Mouse (Mus musculus): ENCODE measurements around the gene Baiap2l1. TPM values are rescaled to one million over a fixed set of nuclear protein-coding genes. Genes with fewer than 3 reads are reported as not detected.

The Baiap2l1 gene
- polyA plus RNA-seq, 1 experiment from 2014 or later: 19.3 TPM

DNA sequence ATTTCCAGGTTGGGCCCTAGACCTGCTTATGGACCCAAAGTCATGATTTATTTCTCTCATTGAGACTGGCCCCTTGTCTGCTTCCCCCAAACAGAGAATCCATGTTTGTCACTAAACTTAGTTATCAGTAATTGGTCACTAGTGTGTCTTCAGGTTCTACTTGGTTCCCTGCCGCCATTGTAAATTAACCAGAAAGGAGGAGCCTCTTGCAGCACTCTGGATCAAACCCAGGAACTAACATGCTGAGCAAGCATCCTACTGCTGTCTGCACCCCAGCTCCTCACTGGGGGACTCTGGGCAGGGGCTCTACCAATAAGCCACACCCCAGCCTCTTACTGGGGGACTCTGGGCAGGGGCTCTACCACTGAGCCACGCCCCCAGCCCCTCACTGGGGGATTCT is 112.3 kb downstream of the Baiap2l1 start:
- Histone ChIP-seq H3K9ac (ENCODE audit: low read length) (no peak overlapping the region), H3K4me2 (ENCODE audit: low read depth, low read length) (no peak overlapping the region), H3K9me3 (replicated peaks; ENCODE audit: control insufficient read depth, low read length) (no peaks in the 10 kb centered on the region), H3K36me3 (ENCODE audit: control insufficient read depth, insufficient read depth, low read length) (no peaks in the 10 kb centered on the region), H3K4me1 (ENCODE audit: control insufficient read depth, insufficient read depth, low read length) (peaks cover 8% of the 10 kb centered on the region; the same call in 1 of the 2 replicates), H3K27me3 (ENCODE audit: control insufficient read depth, insufficient read depth, low read length) (no peaks in the 10 kb centered on the region), H3K27ac (ENCODE audit: low read length) (no peak overlapping the region), H3K4me3 (replicated peaks; ENCODE audit: low read length) (no peak overlapping the region)
- WGBS: 77% methylated on average over 2 of the region's 2 CpGs
- ATAC-seq (ENCODE audit: insufficient read depth, low FRiP score): no peak

DNA sequence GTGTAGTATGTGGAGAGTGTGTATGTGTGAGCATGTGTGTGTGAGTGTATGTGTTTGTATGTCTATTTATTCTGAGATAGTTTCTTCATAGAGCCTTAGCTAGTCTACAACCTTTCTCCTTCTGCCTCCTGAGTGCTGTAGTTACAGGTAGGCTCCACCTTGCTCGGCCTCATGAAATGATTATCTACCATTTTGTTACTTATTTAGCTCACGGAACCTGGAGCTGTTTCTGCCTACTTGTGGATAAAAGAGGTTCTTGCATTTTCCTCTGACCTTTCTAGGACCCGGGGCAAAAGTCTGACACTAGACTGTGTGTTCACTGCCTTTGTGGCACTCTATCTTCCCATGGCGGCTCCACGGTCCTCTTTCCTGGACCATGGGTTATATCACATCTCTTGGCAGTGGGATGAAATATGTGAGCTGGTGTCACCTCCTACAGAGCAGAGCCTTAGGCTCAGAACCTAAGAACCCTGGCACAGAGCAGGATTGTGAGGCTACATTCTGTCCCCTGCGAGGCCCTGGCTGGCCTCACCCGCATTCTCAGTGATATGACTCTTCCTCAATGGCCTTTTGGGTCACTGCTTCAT is 113.9 kb downstream of the Baiap2l1 start, which contains the start of gene Bri3:
Gene Bri3 (plus strand): TSS at position 537 of the 587 bp plus-strand sequence.
- no peak within 1 kb of the TSS for H3K4me3 ChIP-seq (replicated peaks; ENCODE audit: low read length)
- no peaks in the 10 kb centered on the region for H3K27me3 ChIP-seq (ENCODE audit: control insufficient read depth, insufficient read depth, low read length)
- 89% methylated on average over 7 of the region's 7 CpGs for WGBS
- no peak for ATAC-seq (ENCODE audit: insufficient read depth, low FRiP score)
- H3K4me1 ChIP-seq (ENCODE audit: control insufficient read depth, insufficient read depth, low read length): peaks cover 8% of the 10 kb centered on the region; the same call in 1 of the 2 replicates
- H3K27ac ChIP-seq (ENCODE audit: low read length): no peak within 1 kb of the TSS
- H3K36me3 ChIP-seq (ENCODE audit: control insufficient read depth, insufficient read depth, low read length): no peaks in the 10 kb centered on the region
- no peak within 1 kb of the TSS for H3K4me2 ChIP-seq (ENCODE audit: low read depth, low read length)
- H3K9me3 ChIP-seq (replicated peaks; ENCODE audit: control insufficient read depth, low read length): no peaks in the 10 kb centered on the region
- no peak within 1 kb of the TSS for H3K9ac ChIP-seq (ENCODE audit: low read length)

DNA sequence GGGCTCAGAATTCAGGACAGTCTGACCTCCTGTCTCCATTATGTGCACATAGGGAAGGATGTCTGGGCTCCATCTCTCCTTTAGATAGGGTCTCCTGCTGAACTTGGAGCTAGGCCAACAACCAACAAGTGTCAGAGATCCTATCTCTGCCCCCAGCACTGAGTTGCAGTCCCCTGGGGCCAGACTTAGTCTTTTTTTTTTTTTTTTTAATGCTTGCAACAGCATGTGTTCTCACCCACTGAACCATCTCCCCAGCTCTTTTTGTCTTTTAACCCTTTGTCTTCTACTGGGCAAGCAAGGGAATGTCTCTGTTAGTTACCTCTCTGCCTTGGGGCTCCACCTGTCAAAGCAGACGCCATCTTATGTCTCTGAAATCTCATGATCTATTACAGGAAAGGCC is 118.9 kb downstream of the Baiap2l1 start:
- Histone ChIP-seq H3K4me2 (ENCODE audit: low read depth, low read length) (no peak overlapping the region), H3K9ac (ENCODE audit: low read length) (no peak overlapping the region), H3K36me3 (ENCODE audit: control insufficient read depth, insufficient read depth, low read length) (no peaks in the 10 kb centered on the region), H3K9me3 (replicated peaks; ENCODE audit: control insufficient read depth, low read length) (0 out of 2 replicates have a peak, but pooled peaks cover 3% of the 10 kb centered on the region), H3K4me3 (replicated peaks; ENCODE audit: low read length) (no peak overlapping the region), H3K27me3 (ENCODE audit: control insufficient read depth, insufficient read depth, low read length) (no peaks in the 10 kb centered on the region), H3K4me1 (ENCODE audit: control insufficient read depth, insufficient read depth, low read length) (no peaks in the 10 kb centered on the region), H3K27ac (ENCODE audit: low read length) (no peak overlapping the region)
- no peak for ATAC-seq (ENCODE audit: insufficient read depth, low FRiP score)
- WGBS: 84% methylated on average over 1 of the region's 1 CpGs

DNA sequence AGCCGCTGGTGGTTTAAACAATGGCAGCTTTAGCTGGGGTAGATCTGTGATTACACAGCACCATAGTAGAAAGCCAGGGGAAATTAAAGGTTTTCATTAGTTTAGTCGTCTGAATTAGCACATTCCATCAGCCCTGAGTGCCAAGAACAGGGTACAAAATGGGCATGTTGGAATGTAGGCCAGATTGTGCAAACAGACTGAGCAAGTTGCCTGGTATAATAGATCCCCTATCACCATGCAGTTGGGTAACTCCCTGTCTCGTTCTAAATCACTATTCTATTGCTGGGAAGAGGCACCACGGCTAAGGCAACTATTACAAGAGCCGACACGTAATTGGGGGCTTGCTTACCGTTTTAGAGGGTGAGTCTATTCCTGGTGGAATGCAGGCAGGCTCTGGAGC is 123.2 kb downstream of the Baiap2l1 start:
- Histone ChIP-seq H3K27me3 (ENCODE audit: control insufficient read depth, insufficient read depth, low read length) (no peaks in the 10 kb centered on the region), H3K4me1 (ENCODE audit: control insufficient read depth, insufficient read depth, low read length) (no peaks in the 10 kb centered on the region), H3K4me2 (ENCODE audit: low read depth, low read length) (no peak overlapping the region), H3K4me3 (replicated peaks; ENCODE audit: low read length) (no peak overlapping the region), H3K9me3 (replicated peaks; ENCODE audit: control insufficient read depth, low read length) (0 out of 2 replicates have a peak, but pooled peaks cover 3% of the 10 kb centered on the region), H3K27ac (ENCODE audit: low read length) (no peak overlapping the region), H3K9ac (ENCODE audit: low read length) (no peak overlapping the region), H3K36me3 (ENCODE audit: control insufficient read depth, insufficient read depth, low read length) (no peaks in the 10 kb centered on the region)
- WGBS: 79% methylated on average over 7 of the region's 7 CpGs
- ATAC-seq (ENCODE audit: insufficient read depth, low FRiP score): no peak

DNA sequence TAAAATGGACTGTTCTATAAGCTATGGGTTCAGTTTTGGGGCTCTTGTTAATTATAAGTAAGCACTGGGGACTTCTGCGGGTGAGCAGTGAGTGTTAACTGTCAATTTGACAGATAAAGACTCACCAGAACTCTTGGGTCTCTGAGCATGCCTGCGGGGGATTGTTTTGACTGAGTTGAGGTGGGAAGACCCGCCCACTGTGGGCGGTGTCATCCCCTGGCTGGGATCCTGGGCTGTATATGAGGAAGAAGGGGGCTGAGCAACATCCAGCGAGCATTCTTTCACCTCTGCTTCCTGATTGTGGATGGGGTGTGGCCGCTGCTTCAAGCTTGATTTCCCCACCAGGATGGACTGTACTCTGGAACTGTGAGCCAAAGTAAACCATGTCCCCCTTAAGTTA is 123.7 kb downstream of the Baiap2l1 start:
- no peak for ATAC-seq (ENCODE audit: insufficient read depth, low FRiP score)
- Histone ChIP-seq H3K27ac (ENCODE audit: low read length) (no peak overlapping the region), H3K9me3 (replicated peaks; ENCODE audit: control insufficient read depth, low read length) (0 out of 2 replicates have a peak, but pooled peaks cover 3% of the 10 kb centered on the region), H3K9ac (ENCODE audit: low read length) (no peak overlapping the region), H3K27me3 (ENCODE audit: control insufficient read depth, insufficient read depth, low read length) (no peaks in the 10 kb centered on the region), H3K4me2 (ENCODE audit: low read depth, low read length) (no peak overlapping the region), H3K4me3 (replicated peaks; ENCODE audit: low read length) (no peak overlapping the region), H3K36me3 (ENCODE audit: control insufficient read depth, insufficient read depth, low read length) (no peaks in the 10 kb centered on the region), H3K4me1 (ENCODE audit: control insufficient read depth, insufficient read depth, low read length) (no peaks in the 10 kb centered on the region)
- 70% methylated on average over 6 of the region's 6 CpGs for WGBS

DNA sequence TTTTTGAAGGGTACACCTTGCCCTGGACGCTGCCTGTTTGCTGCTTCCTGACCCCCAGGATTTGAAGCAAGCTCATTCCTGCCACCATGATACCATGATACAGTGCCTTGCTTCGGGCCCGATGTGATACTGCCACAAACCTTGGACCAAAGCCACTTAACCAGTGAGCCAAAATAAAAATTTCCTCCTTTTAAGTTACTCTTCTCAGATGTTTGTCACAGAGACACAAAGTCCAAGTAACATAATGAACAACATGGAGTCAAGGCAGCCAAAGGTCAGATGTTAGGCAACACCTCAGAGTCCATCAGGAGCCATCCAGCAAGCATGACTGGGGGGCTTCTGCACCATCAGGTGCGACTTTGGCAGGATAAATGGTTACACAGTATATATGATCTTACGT is 125.4 kb downstream of the Baiap2l1 start:
- no peaks in the 10 kb centered on the region for H3K4me1 ChIP-seq (ENCODE audit: control insufficient read depth, insufficient read depth, low read length)
- 0 out of 2 replicates have a peak, but pooled peaks cover 3% of the 10 kb centered on the region for H3K9me3 ChIP-seq (replicated peaks; ENCODE audit: control insufficient read depth, low read length)
- H3K36me3 ChIP-seq (ENCODE audit: control insufficient read depth, insufficient read depth, low read length): no peaks in the 10 kb centered on the region
- ATAC-seq (ENCODE audit: insufficient read depth, low FRiP score): no peak
- H3K27ac ChIP-seq (ENCODE audit: low read length): no peak overlapping the region
- no peak overlapping the region for H3K9ac ChIP-seq (ENCODE audit: low read length)
- no peaks in the 10 kb centered on the region for H3K27me3 ChIP-seq (ENCODE audit: control insufficient read depth, insufficient read depth, low read length)
- no peak overlapping the region for H3K4me2 ChIP-seq (ENCODE audit: low read depth, low read length)
- 83% methylated on average over 5 of the region's 5 CpGs for WGBS
- no peak overlapping the region for H3K4me3 ChIP-seq (replicated peaks; ENCODE audit: low read length)

DNA sequence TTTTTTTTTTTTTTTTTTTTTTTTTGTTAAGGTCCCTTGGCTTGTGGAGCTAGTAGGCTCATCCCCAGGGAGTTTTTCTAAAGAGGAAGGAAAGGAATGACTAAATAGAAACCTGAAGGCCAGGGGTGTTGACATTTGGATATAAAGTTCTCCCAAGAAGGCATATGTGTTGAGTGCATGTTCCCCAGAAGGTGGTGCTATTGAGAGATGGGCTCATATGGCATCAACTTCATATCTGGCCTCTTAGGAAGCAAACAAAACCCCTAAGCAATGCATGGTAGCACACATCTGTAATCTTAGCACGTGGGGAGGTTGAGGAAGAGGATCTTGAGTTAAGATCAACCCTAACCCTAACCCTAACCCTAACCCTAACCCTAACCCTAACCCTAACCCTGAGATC is 126.5 kb downstream of the Baiap2l1 start:
- Histone ChIP-seq H3K27me3 (ENCODE audit: control insufficient read depth, insufficient read depth, low read length) (no peaks in the 10 kb centered on the region), H3K9me3 (replicated peaks; ENCODE audit: control insufficient read depth, low read length) (0 out of 2 replicates have a peak, but pooled peaks cover 3% of the 10 kb centered on the region), H3K4me2 (ENCODE audit: low read depth, low read length) (no peak overlapping the region), H3K27ac (ENCODE audit: low read length) (no peak overlapping the region), H3K4me3 (replicated peaks; ENCODE audit: low read length) (no peak overlapping the region), H3K9ac (ENCODE audit: low read length) (no peak overlapping the region), H3K36me3 (ENCODE audit: control insufficient read depth, insufficient read depth, low read length) (no peaks in the 10 kb centered on the region), H3K4me1 (ENCODE audit: control insufficient read depth, insufficient read depth, low read length) (no peaks in the 10 kb centered on the region)
- WGBS: 64% methylated on average over 1 of the region's 1 CpGs
- ATAC-seq (ENCODE audit: insufficient read depth, low FRiP score): no peak

DNA sequence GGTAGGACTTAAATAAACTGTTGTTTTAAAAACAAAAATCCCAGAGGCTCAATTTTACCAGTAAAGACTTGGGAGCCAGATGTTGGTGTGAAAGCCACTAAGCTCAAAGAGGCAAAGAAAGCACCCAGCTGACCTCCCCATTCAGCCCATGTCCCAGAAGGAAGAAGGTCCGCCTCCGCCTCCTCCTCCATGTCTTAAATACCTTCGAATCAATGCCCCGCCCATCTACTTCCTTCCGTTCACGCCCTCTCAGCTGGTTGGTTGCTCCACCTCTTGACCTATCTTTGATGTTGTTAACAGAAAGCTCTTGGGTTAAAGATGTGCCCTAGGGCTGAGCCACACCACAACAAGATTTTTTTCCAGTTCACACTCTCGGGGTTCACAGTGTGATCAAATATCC is 127.7 kb downstream of the Baiap2l1 start:
- WGBS: 83% methylated on average over 7 of the region's 7 CpGs
- H3K9me3 ChIP-seq (replicated peaks; ENCODE audit: control insufficient read depth, low read length): 0 out of 2 replicates have a peak, but pooled peaks cover 3% of the 10 kb centered on the region

DNA sequence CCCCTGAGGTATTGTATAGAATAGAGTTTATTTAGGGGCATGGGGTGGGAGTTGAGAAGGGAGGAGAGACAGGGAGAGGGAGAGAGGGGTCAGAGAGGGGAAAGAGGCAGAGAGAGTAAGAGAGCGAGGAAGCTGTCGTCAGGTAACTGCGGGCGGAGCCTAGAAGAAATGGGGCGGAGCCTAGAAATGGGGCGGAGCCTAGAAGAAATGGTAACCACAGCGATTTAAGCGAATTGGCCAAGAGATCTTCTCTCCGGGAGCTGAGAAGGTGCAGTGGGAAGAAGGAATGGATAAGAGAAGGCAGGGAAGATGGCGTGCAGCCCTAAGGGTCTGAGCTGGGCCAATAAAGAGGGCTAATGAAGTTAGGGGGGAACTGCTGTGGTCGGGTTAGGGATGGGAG is 131.7 kb downstream of the Baiap2l1 start:
- Histone ChIP-seq H3K27me3 (ENCODE audit: control insufficient read depth, insufficient read depth, low read length) (no peaks in the 10 kb centered on the region), H3K9ac (ENCODE audit: low read length) (no peak overlapping the region), H3K4me3 (replicated peaks; ENCODE audit: low read length) (no peak overlapping the region), H3K36me3 (ENCODE audit: control insufficient read depth, insufficient read depth, low read length) (no peaks in the 10 kb centered on the region), H3K27ac (ENCODE audit: low read length) (no peak overlapping the region), H3K9me3 (replicated peaks; ENCODE audit: control insufficient read depth, low read length) (no peaks in the 10 kb centered on the region), H3K4me1 (ENCODE audit: control insufficient read depth, insufficient read depth, low read length) (peaks cover 21% of the 10 kb centered on the region), H3K4me2 (ENCODE audit: low read depth, low read length) (no peak overlapping the region)
- 35% methylated on average over 11 of the region's 11 CpGs for WGBS
- no peak for ATAC-seq (ENCODE audit: insufficient read depth, low FRiP score)

More for the DNA sequence above, 127.7 kb downstream of the Baiap2l1 start:
- Histone ChIP-seq H3K27ac (ENCODE audit: low read length) (no peak overlapping the region), H3K4me3 (replicated peaks; ENCODE audit: low read length) (no peak overlapping the region), H3K4me1 (ENCODE audit: control insufficient read depth, insufficient read depth, low read length) (no peaks in the 10 kb centered on the region), H3K9ac (ENCODE audit: low read length) (no peak overlapping the region), H3K36me3 (ENCODE audit: control insufficient read depth, insufficient read depth, low read length) (no peaks in the 10 kb centered on the region), H3K4me2 (ENCODE audit: low read depth, low read length) (no peak overlapping the region), H3K27me3 (ENCODE audit: control insufficient read depth, insufficient read depth, low read length) (no peaks in the 10 kb centered on the region)
- ATAC-seq (ENCODE audit: insufficient read depth, low FRiP score): no peak
